Mouse (Mus musculus) embryonic facial prominence, embryonic 10.5 days (tissue): Measurements from ENCODE around the gene Tmem200a. TPM values are rescaled to one million over a fixed set of nuclear protein-coding genes. Genes with fewer than 3 reads are reported as not detected.
"Not testable (repeated sequence)": the region's sequence is repeated elsewhere in the genome, so short reads cannot be mapped to it uniquely, and the experiment has no call there.

ENCODE experiments used
- DNase-seq: peaks from one replicate; pipeline ENCODE4 v3.0.0-alpha.2; 2017; ENCODE audit warnings: low spot score
- H3K27ac ChIP-seq: fragments of 300-500 bp; sonication (generic); replicated peaks from 2 replicates; pipeline ENCODE4 v1.5.1; 2016; ENCODE audit warnings: mild to moderate bottlenecking
- H3K27me3 ChIP-seq: fragments of 300-500 bp; sonication (generic); replicated peaks from 2 replicates; pipeline ENCODE4 v1.6.1; 2016; ENCODE audit warnings: low read depth, mild to moderate bottlenecking; ENCODE audit not compliant: poor library complexity, severe bottlenecking
- H3K36me3 ChIP-seq: fragments of 300-500 bp; sonication (generic); replicated peaks from 2 replicates; pipeline ENCODE4 v1.6.1; 2016; ENCODE audit warnings: mild to moderate bottlenecking, moderate library complexity
- H3K4me1 ChIP-seq: fragments of 300-500 bp; sonication (generic); 2 replicates; pipeline ENCODE4 v1.6.1; 2016
- H3K4me3 ChIP-seq: fragments of 300-500 bp; sonication (generic); 2 replicates; pipeline ENCODE4 v1.5.1; 2016; ENCODE audit warnings: mild to moderate bottlenecking, moderate library complexity
- H3K9me3 ChIP-seq: fragments of 300-500 bp; sonication (generic); 2 replicates; pipeline ENCODE4 v1.6.1; 2016; ENCODE audit warnings: mild to moderate bottlenecking
- WGBS: fragments of 180-500 bp; shearing (Covaris S2); methylation state at CpG from one replicate; pipeline ENCODE4 v1.1.7; 2016; 5-methylcytosine and 5-hydroxymethylcytosine counted together
- polyA plus RNA-seq: library from polyadenylated mRNA; unstranded; fragments of >200 nt; fragmentation: Nextera tagmentation; extraction: Ambion mirVana; gene quantifications from 2 replicates; pipeline ENCODE4 v1.2.1, GENCODE M21; 2016

Tmem200a gene
- polyA plus RNA-seq, 1 experiment from 2014 or later, result 3.0 TPM

GRCm38 (mm10) chr10:25920640-25921278 lies 158.1 kb downstream of the Tmem200a start:
- H3K4me1 ChIP-seq, result no peaks in the 10 kb centered on the region
- no peaks in the 10 kb centered on the region for H3K27me3 ChIP-seq
- DNase-seq, result no peak
- no peak overlapping the region for H3K4me3 ChIP-seq
- no peaks in the 10 kb centered on the region for H3K9me3 ChIP-seq
- WGBS, result 66% methylated on average over 4 of the region's 4 CpGs
- H3K36me3 ChIP-seq, result no peaks in the 10 kb centered on the region
- H3K27ac ChIP-seq, result no peak overlapping the region

GRCm38 (mm10) chr10:25918103-25918502 lies 160.7 kb downstream of the Tmem200a start:
- no peaks in the 10 kb centered on the region for H3K27me3 ChIP-seq
- 88% methylated on average over 2 of the region's 2 CpGs for WGBS
- H3K27ac ChIP-seq, result no peak overlapping the region
- no peaks in the 10 kb centered on the region for H3K4me1 ChIP-seq
- H3K36me3 ChIP-seq, result no peaks in the 10 kb centered on the region
- H3K9me3 ChIP-seq, result no peaks in the 10 kb centered on the region
- DNase-seq, result no peak
- H3K4me3 ChIP-seq, result no peak overlapping the region

- WGBS, result 64% methylated on average over 6 of the region's 6 CpGs
- Histone ChIP-seq H3K4me1 (no peaks in the 10 kb centered on the region), H3K27me3 (no peaks in the 10 kb centered on the region), H3K36me3 (no peaks in the 10 kb centered on the region), H3K4me3 (no peak overlapping the region), H3K9me3 (no peaks in the 10 kb centered on the region), H3K27ac (no peak overlapping the region)
- DNase-seq, result no peak
Measured at GRCm38 (mm10) chr10:25910270-25910669, 168.6 kb downstream of the Tmem200a start.

- WGBS, result 67% methylated on average over 10 of the region's 10 CpGs
Measured at GRCm38 (mm10) chr10:25908027-25909012, 170.5 kb downstream of the Tmem200a start.

GRCm38 (mm10) chr10:25894126-25894525 lies 184.7 kb downstream of the Tmem200a start:
- not testable (repeated sequence) for H3K36me3 ChIP-seq, H3K4me1 ChIP-seq, H3K4me3 ChIP-seq, H3K27me3 ChIP-seq, H3K27ac ChIP-seq, H3K9me3 ChIP-seq, DNase-seq
- 80% methylated on average over 5 of the region's 5 CpGs for WGBS

More at GRCm38 (mm10) chr10:25908027-25909012, 170.5 kb downstream of the Tmem200a start:
- DNase-seq, result no peak
- Histone ChIP-seq H3K27ac (no peak overlapping the region), H3K9me3 (no peaks in the 10 kb centered on the region), H3K4me3 (no peak overlapping the region), H3K36me3 (no peaks in the 10 kb centered on the region), H3K4me1 (no peaks in the 10 kb centered on the region), H3K27me3 (no peaks in the 10 kb centered on the region)

- no peaks in the 10 kb centered on the region for H3K36me3 ChIP-seq
- H3K27ac ChIP-seq, result no peak overlapping the region
- DNase-seq, result peak; percentile 28
- H3K4me1 ChIP-seq, result peaks cover 10% of the 10 kb centered on the region; the same call in 1 of the 2 replicates
- WGBS, result 33% methylated on average over 6 of the region's 6 CpGs
- no peaks in the 10 kb centered on the region for H3K9me3 ChIP-seq
- H3K27me3 ChIP-seq, result no peaks in the 10 kb centered on the region
- H3K4me3 ChIP-seq, result no peak overlapping the region
Measured at GRCm38 (mm10) chr10:25887225-25887624, 191.6 kb downstream of the Tmem200a start.

GRCm38 (mm10) chr10:25884512-25884911 lies 194.3 kb downstream of the Tmem200a start:
- Histone ChIP-seq H3K9me3 (no peaks in the 10 kb centered on the region), H3K4me1 (peaks cover 10% of the 10 kb centered on the region; the same call in 1 of the 2 replicates), H3K27ac (no peak overlapping the region), H3K4me3 (no peak overlapping the region), H3K36me3 (no peaks in the 10 kb centered on the region), H3K27me3 (no peaks in the 10 kb centered on the region)
- WGBS, result 86% methylated on average over 2 of the region's 2 CpGs
- no peak for DNase-seq

- WGBS, result 53% methylated on average over 2 of the region's 2 CpGs
- no peaks in the 10 kb centered on the region for H3K27me3 ChIP-seq
- H3K27ac ChIP-seq, result no peak overlapping the region
- peaks cover 11% of the 10 kb centered on the region for H3K4me1 ChIP-seq
- no peaks in the 10 kb centered on the region for H3K9me3 ChIP-seq
- H3K4me3 ChIP-seq, result no peak overlapping the region
- no peak for DNase-seq
- H3K36me3 ChIP-seq, result no peaks in the 10 kb centered on the region
Measured at GRCm38 (mm10) chr10:25877731-25878130, 201.1 kb downstream of the Tmem200a start.

- WGBS, result 76% methylated on average over 3 of the region's 3 CpGs
- Histone ChIP-seq H3K4me1 (peaks cover 8% of the 10 kb centered on the region), H3K9me3 (no peaks in the 10 kb centered on the region), H3K36me3 (no peaks in the 10 kb centered on the region), H3K4me3 (no peak overlapping the region), H3K27me3 (no peaks in the 10 kb centered on the region), H3K27ac (no peak overlapping the region)
- DNase-seq, result no peak
Measured at GRCm38 (mm10) chr10:25876809-25877208, 202.0 kb downstream of the Tmem200a start.

- H3K27ac ChIP-seq, result no peak overlapping the region
- DNase-seq, result no peak
- H3K4me1 ChIP-seq, result no peaks in the 10 kb centered on the region
- H3K27me3 ChIP-seq, result no peaks in the 10 kb centered on the region
- 62% methylated on average over 6 of the region's 6 CpGs for WGBS
- no peaks in the 10 kb centered on the region for H3K9me3 ChIP-seq
- H3K36me3 ChIP-seq, result no peaks in the 10 kb centered on the region
- no peak overlapping the region for H3K4me3 ChIP-seq
Measured at GRCm38 (mm10) chr10:25868739-25869138, 210.1 kb downstream of the Tmem200a start.
